Mouse (Mus musculus) embryonic facial prominence, embryonic 10.5 days (tissue): ENCODE data around the gene Pde4dip. TPM values are rescaled to one million over a fixed set of nuclear protein-coding genes. Genes with fewer than 3 reads are reported as not detected.

Experiments
- DNase-seq: peaks from one replicate; pipeline ENCODE4 v3.0.0-alpha.2; 2017; ENCODE audit warnings: low spot score
- H3K27ac ChIP-seq: fragments of 300-500 bp; sonication (generic); replicated peaks from 2 replicates; pipeline ENCODE4 v1.5.1; 2016; ENCODE audit warnings: mild to moderate bottlenecking
- H3K27me3 ChIP-seq: fragments of 300-500 bp; sonication (generic); replicated peaks from 2 replicates; pipeline ENCODE4 v1.6.1; 2016; ENCODE audit warnings: low read depth, mild to moderate bottlenecking; ENCODE audit not compliant: poor library complexity, severe bottlenecking
- H3K36me3 ChIP-seq: fragments of 300-500 bp; sonication (generic); replicated peaks from 2 replicates; pipeline ENCODE4 v1.6.1; 2016; ENCODE audit warnings: mild to moderate bottlenecking, moderate library complexity
- H3K4me1 ChIP-seq: fragments of 300-500 bp; sonication (generic); 2 replicates; pipeline ENCODE4 v1.6.1; 2016
- H3K4me3 ChIP-seq: fragments of 300-500 bp; sonication (generic); 2 replicates; pipeline ENCODE4 v1.5.1; 2016; ENCODE audit warnings: mild to moderate bottlenecking, moderate library complexity
- H3K9me3 ChIP-seq: fragments of 300-500 bp; sonication (generic); 2 replicates; pipeline ENCODE4 v1.6.1; 2016; ENCODE audit warnings: mild to moderate bottlenecking
- WGBS: fragments of 180-500 bp; shearing (Covaris S2); methylation state at CpG from one replicate; pipeline ENCODE4 v1.1.7; 2016; 5-methylcytosine and 5-hydroxymethylcytosine counted together
- polyA plus RNA-seq: library from polyadenylated mRNA; unstranded; fragments of >200 nt; fragmentation: Nextera tagmentation; extraction: Ambion mirVana; gene quantifications from 2 replicates; pipeline ENCODE4 v1.2.1, GENCODE M21; 2016

Gene Pde4dip
- polyA plus RNA-seq, 1 experiment from 2014 or later = 28.2 TPM

GRCm38 (mm10) chr3:97748789-97749188 lies 139.7 kb downstream of the Pde4dip start:
- no peaks in the 10 kb centered on the region for H3K27me3 ChIP-seq
- no peak overlapping the region for H3K4me3 ChIP-seq
- H3K27ac ChIP-seq = no peak overlapping the region
- no peaks in the 10 kb centered on the region for H3K4me1 ChIP-seq
- H3K36me3 ChIP-seq = peaks cover 98% of the 10 kb centered on the region
- WGBS = 90% methylated on average over 10 of the region's 10 CpGs
- no peaks in the 10 kb centered on the region for H3K9me3 ChIP-seq
- DNase-seq = no peak

- H3K27ac ChIP-seq = no peak overlapping the region
- no peaks in the 10 kb centered on the region for H3K9me3 ChIP-seq
- peaks cover 93% of the 10 kb centered on the region for H3K36me3 ChIP-seq
- no peak overlapping the region for H3K4me3 ChIP-seq
- WGBS = 92% methylated on average over 8 of the region's 8 CpGs
- no peak for DNase-seq
- H3K4me1 ChIP-seq = no peaks in the 10 kb centered on the region
- no peaks in the 10 kb centered on the region for H3K27me3 ChIP-seq
Observed at GRCm38 (mm10) chr3:97742841-97743240, 145.7 kb downstream of the Pde4dip start.

GRCm38 (mm10) chr3:97735575-97735974 lies 152.9 kb downstream of the Pde4dip start:
- no peak for DNase-seq
- Histone ChIP-seq H3K4me3 (no peak overlapping the region), H3K27ac (no peak overlapping the region), H3K4me1 (no peaks in the 10 kb centered on the region), H3K9me3 (no peaks in the 10 kb centered on the region), H3K36me3 (peaks cover 30% of the 10 kb centered on the region), H3K27me3 (no peaks in the 10 kb centered on the region)
- WGBS = 84% methylated on average over 5 of the region's 5 CpGs

- Histone ChIP-seq H3K9me3 (no peaks in the 10 kb centered on the region), H3K27me3 (no peaks in the 10 kb centered on the region), H3K36me3 (peaks cover 18% of the 10 kb centered on the region), H3K4me1 (0 out of 2 replicates have a peak, but pooled peaks cover 5% of the 10 kb centered on the region), H3K27ac (no peak overlapping the region), H3K4me3 (no peak overlapping the region)
- DNase-seq = no peak
- WGBS = 85% methylated on average over 4 of the region's 4 CpGs
Observed at GRCm38 (mm10) chr3:97734259-97734658, 154.2 kb downstream of the Pde4dip start.

GRCm38 (mm10) chr3:97732622-97733021 lies 155.9 kb downstream of the Pde4dip start:
- H3K27me3 ChIP-seq = no peaks in the 10 kb centered on the region
- no peak for DNase-seq
- no peak overlapping the region for H3K27ac ChIP-seq
- H3K36me3 ChIP-seq = peaks cover 6% of the 10 kb centered on the region
- 93% methylated on average over 6 of the region's 6 CpGs for WGBS
- H3K4me1 ChIP-seq = 0 out of 2 replicates have a peak, but pooled peaks cover 5% of the 10 kb centered on the region
- no peaks in the 10 kb centered on the region for H3K9me3 ChIP-seq
- no peak overlapping the region for H3K4me3 ChIP-seq

- Histone ChIP-seq H3K27me3 (no peaks in the 10 kb centered on the region), H3K36me3 (no peaks in the 10 kb centered on the region), H3K9me3 (no peaks in the 10 kb centered on the region), H3K27ac (0 out of 2 replicates have a peak overlapping the region, but pooled peaks have one; percentile 8), H3K4me3 (no peak overlapping the region), H3K4me1 (0 out of 2 replicates have a peak, but pooled peaks cover 5% of the 10 kb centered on the region)
- 80% methylated on average over 7 of the region's 7 CpGs for WGBS
- DNase-seq = no peak
Observed at GRCm38 (mm10) chr3:97730624-97731023, 157.9 kb downstream of the Pde4dip start.

- no peaks in the 10 kb centered on the region for H3K9me3 ChIP-seq
- H3K27me3 ChIP-seq = no peaks in the 10 kb centered on the region
- H3K27ac ChIP-seq = 0 out of 2 replicates have a peak overlapping the region, but pooled peaks have one; percentile 8
- H3K4me1 ChIP-seq = 0 out of 2 replicates have a peak, but pooled peaks cover 5% of the 10 kb centered on the region
- H3K36me3 ChIP-seq = no peaks in the 10 kb centered on the region
- DNase-seq = no peak
- 67% methylated on average over 3 of the region's 3 CpGs for WGBS
- no peak overlapping the region for H3K4me3 ChIP-seq
Observed at GRCm38 (mm10) chr3:97730131-97730530, 158.4 kb downstream of the Pde4dip start.

- WGBS = 79% methylated on average over 2 of the region's 2 CpGs
- H3K9me3 ChIP-seq = peaks cover 11% of the 10 kb centered on the region; the same call in 1 of the 2 replicates
- no peaks in the 10 kb centered on the region for H3K27me3 ChIP-seq
Observed at GRCm38 (mm10) chr3:97727801-97728200, 160.7 kb downstream of the Pde4dip start.

GRCm38 (mm10) chr3:97719116-97719515 lies 169.4 kb downstream of the Pde4dip start:
- DNase-seq = no peak
- H3K4me1 ChIP-seq = no peaks in the 10 kb centered on the region
- H3K27me3 ChIP-seq = no peaks in the 10 kb centered on the region
- H3K4me3 ChIP-seq = no peak overlapping the region
- WGBS = 87% methylated on average over 9 of the region's 9 CpGs
- no peaks in the 10 kb centered on the region for H3K36me3 ChIP-seq
- peaks cover 13% of the 10 kb centered on the region; the same call in 1 of the 2 replicates for H3K9me3 ChIP-seq
- no peak overlapping the region for H3K27ac ChIP-seq

More at GRCm38 (mm10) chr3:97727801-97728200, 160.7 kb downstream of the Pde4dip start:
- Histone ChIP-seq H3K4me1 (0 out of 2 replicates have a peak, but pooled peaks cover 5% of the 10 kb centered on the region), H3K36me3 (no peaks in the 10 kb centered on the region), H3K27ac (no peak overlapping the region), H3K4me3 (no peak overlapping the region)
- no peak for DNase-seq

- no peak overlapping the region for H3K27ac ChIP-seq
- WGBS = 84% methylated on average over 1 of the region's 1 CpGs
- H3K27me3 ChIP-seq = no peaks in the 10 kb centered on the region
- H3K36me3 ChIP-seq = no peaks in the 10 kb centered on the region
- H3K4me3 ChIP-seq = no peak overlapping the region
- H3K4me1 ChIP-seq = no peaks in the 10 kb centered on the region
- H3K9me3 ChIP-seq = no peaks in the 10 kb centered on the region
- DNase-seq = no peak
Observed at GRCm38 (mm10) chr3:97715922-97716321, 172.6 kb downstream of the Pde4dip start.

- Histone ChIP-seq H3K4me3 (no peak overlapping the region), H3K36me3 (no peaks in the 10 kb centered on the region), H3K4me1 (0 out of 2 replicates have a peak, but pooled peaks cover 4% of the 10 kb centered on the region), H3K27ac (no peak overlapping the region), H3K9me3 (no peaks in the 10 kb centered on the region), H3K27me3 (no peaks in the 10 kb centered on the region)
- WGBS = 61% methylated on average over 5 of the region's 5 CpGs
- no peak for DNase-seq
Observed at GRCm38 (mm10) chr3:97710881-97711280, 177.6 kb downstream of the Pde4dip start.

GRCm38 (mm10) chr3:97710134-97710533 lies 178.4 kb downstream of the Pde4dip start:
- no peaks in the 10 kb centered on the region for H3K27me3 ChIP-seq
- H3K9me3 ChIP-seq = no peaks in the 10 kb centered on the region
- no peak overlapping the region for H3K27ac ChIP-seq
- WGBS = 93% methylated on average over 11 of the region's 11 CpGs
- no peak overlapping the region for H3K4me3 ChIP-seq
- no peak for DNase-seq
- 0 out of 2 replicates have a peak, but pooled peaks cover 4% of the 10 kb centered on the region for H3K4me1 ChIP-seq
- no peaks in the 10 kb centered on the region for H3K36me3 ChIP-seq

- Histone ChIP-seq H3K4me1 (0 out of 2 replicates have a peak, but pooled peaks cover 6% of the 10 kb centered on the region), H3K9me3 (no peaks in the 10 kb centered on the region), H3K27ac (no peak overlapping the region), H3K4me3 (no peak overlapping the region), H3K27me3 (no peaks in the 10 kb centered on the region), H3K36me3 (no peaks in the 10 kb centered on the region)
- DNase-seq = no peak
- 93% methylated on average over 4 of the region's 4 CpGs for WGBS
Observed at GRCm38 (mm10) chr3:97706561-97706960, 181.9 kb downstream of the Pde4dip start.
